Mouse (Mus musculus): ENCODE results near the gene Crkl. TPM values are rescaled to one million over a fixed set of nuclear protein-coding genes. Genes with fewer than 3 reads are reported as not detected.
"Not testable (repeated sequence)": the region's sequence is repeated elsewhere in the genome, so short reads cannot be mapped to it uniquely, and the experiment has no call there.

Gene Crkl
- polyA plus RNA-seq, 1 experiment = 14.8 TPM

DNA sequence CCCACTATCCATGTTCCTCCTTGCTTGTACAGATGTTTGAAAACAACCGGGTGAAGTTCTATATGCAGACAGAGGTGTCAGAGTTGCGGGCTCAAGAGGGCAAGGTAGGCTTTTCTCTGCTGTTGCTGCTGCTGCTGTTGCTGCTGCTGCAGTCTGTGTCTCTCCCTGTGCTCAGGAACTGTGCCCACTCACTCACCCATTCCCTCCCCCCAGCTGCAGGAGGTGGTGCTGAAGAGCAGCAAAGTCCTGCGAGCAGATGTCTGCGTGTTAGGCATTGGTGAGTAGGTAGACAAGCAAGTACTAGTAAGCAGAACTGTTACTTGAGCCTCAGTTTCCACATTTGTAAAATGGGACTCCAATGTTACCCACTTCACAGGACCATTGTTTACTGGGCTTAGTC is 50.9 kb downstream of the Crkl start:
- Histone ChIP-seq H3K4me3 (no peak overlapping the region), H3K79me2 (ENCODE audit: control insufficient read depth, insufficient read depth) (no peaks in the 10 kb centered on the region), H3K4me2 (ENCODE audit: low read depth) (no peak overlapping the region), H3ac (ENCODE audit: control insufficient read depth, insufficient read length) (no peak overlapping the region), H3K27me3 (ENCODE audit: control insufficient read depth, insufficient read depth, insufficient read length) (peaks cover 64% of the 10 kb centered on the region), H3K36me3 (ENCODE audit: control insufficient read depth, insufficient read depth) (no peaks in the 10 kb centered on the region)
- TF ChIP-seq POLR2AphosphoS2 (IDR thresholded peaks at IDR 0.05; ENCODE audit: insufficient read length, low read depth) (no peak), MYOD1 (IDR thresholded peaks at IDR 0.05; ENCODE audit: control insufficient read depth in 1 of 3, insufficient read length in 2 of 3, low read depth in 2 of 3) (no peak), TCF3 (IDR thresholded peaks at IDR 0.05; ENCODE audit: insufficient read length, low read depth) (no peak), REST (IDR thresholded peaks at IDR 0.05; ENCODE audit: insufficient read depth, insufficient read length) (no peak), E2F4 (IDR thresholded peaks at IDR 0.05; ENCODE audit: insufficient read depth) (no peak), TCF12 (IDR thresholded peaks at IDR 0.05; ENCODE audit: insufficient read depth, poor library complexity, severe bottlenecking) (no peak), MAX (IDR thresholded peaks at IDR 0.05; ENCODE audit: low read depth) (no peak), MYOG (IDR thresholded peaks at IDR 0.05; ENCODE audit: control insufficient read depth in 1 of 3, insufficient read depth in 1 of 3, insufficient read length in 2 of 3, low read depth in 2 of 3) (no peak), USF1 (IDR thresholded peaks at IDR 0.05; ENCODE audit: low read depth) (no peak), SRF (IDR thresholded peaks at IDR 0.05; ENCODE audit: control insufficient read depth, insufficient read length, low read depth) (no peak), POLR2A (IDR thresholded peaks at IDR 0.05; ENCODE audit: insufficient read length, low read depth) (no peak), CEBPB (IDR thresholded peaks at IDR 0.05; ENCODE audit: insufficient read depth, poor library complexity, severe bottlenecking) (no peak)

DNA sequence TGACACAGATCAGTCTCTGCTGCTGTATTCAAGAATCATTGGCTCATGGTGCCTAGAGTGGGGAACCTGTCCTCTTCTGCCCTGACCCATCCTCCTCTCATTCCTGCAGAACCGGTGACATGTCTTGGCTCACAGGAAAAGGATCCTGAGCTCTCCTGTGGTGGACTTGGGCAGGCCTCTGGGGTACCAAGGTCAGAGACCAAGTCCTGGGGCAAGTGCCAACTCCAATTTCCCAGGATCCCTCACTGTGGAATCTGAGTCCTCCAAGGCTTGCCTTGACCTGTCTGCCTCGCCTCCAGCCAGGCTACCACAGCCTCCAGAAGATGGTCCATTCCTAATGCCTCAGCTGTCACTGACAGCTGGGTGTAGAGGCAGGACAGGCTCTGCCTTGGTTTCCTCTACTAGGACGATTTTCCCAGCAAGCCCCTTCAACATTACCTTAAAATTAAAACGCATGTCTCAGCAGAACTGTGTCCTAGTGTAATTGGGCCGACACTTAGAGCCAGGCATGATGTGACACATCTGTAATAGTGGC is 55.3 kb downstream of the Crkl start:
- Histone ChIP-seq H3K36me3 (ENCODE audit: control insufficient read depth, insufficient read depth) (peaks cover 5% of the 10 kb centered on the region), H3K4me2 (ENCODE audit: low read depth) (no peak overlapping the region), H3K4me3 (no peak overlapping the region), H3ac (ENCODE audit: control insufficient read depth, insufficient read length) (no peak overlapping the region), H3K27me3 (ENCODE audit: control insufficient read depth, insufficient read depth, insufficient read length) (peaks cover 37% of the 10 kb centered on the region), H3K79me2 (ENCODE audit: control insufficient read depth, insufficient read depth) (peaks cover 20% of the 10 kb centered on the region)
- TF ChIP-seq POLR2AphosphoS2 (IDR thresholded peaks at IDR 0.05; ENCODE audit: insufficient read length, low read depth) = no peak
- TF ChIP-seq TCF12 (IDR thresholded peaks at IDR 0.05; ENCODE audit: insufficient read depth, poor library complexity, severe bottlenecking) = no peak
- no peak for TF ChIP-seq USF1 (IDR thresholded peaks at IDR 0.05; ENCODE audit: low read depth)
- TF ChIP-seq TCF3 (IDR thresholded peaks at IDR 0.05; ENCODE audit: insufficient read length, low read depth) = peak; percentile 41
- no peak for TF ChIP-seq POLR2A (IDR thresholded peaks at IDR 0.05; ENCODE audit: insufficient read length, low read depth)
- TF ChIP-seq CEBPB (IDR thresholded peaks at IDR 0.05; ENCODE audit: insufficient read depth, poor library complexity, severe bottlenecking) = no peak
- TF ChIP-seq REST (IDR thresholded peaks at IDR 0.05; ENCODE audit: insufficient read depth, insufficient read length) = no peak
- TF ChIP-seq SRF (IDR thresholded peaks at IDR 0.05; ENCODE audit: control insufficient read depth, insufficient read length, low read depth) = no peak
- no peak for TF ChIP-seq E2F4 (IDR thresholded peaks at IDR 0.05; ENCODE audit: insufficient read depth)
- peak in 2 of 3 experiments; percentile 73 to 74 for TF ChIP-seq MYOD1 (IDR thresholded peaks at IDR 0.05; ENCODE audit: control insufficient read depth in 1 of 3, insufficient read length in 2 of 3, low read depth in 2 of 3)
- no peak for TF ChIP-seq MAX (IDR thresholded peaks at IDR 0.05; ENCODE audit: low read depth)
- peak in 2 of 3 experiments; percentile 71 to 83 for TF ChIP-seq MYOG (IDR thresholded peaks at IDR 0.05; ENCODE audit: control insufficient read depth in 1 of 3, insufficient read depth in 1 of 3, insufficient read length in 2 of 3, low read depth in 2 of 3)

DNA sequence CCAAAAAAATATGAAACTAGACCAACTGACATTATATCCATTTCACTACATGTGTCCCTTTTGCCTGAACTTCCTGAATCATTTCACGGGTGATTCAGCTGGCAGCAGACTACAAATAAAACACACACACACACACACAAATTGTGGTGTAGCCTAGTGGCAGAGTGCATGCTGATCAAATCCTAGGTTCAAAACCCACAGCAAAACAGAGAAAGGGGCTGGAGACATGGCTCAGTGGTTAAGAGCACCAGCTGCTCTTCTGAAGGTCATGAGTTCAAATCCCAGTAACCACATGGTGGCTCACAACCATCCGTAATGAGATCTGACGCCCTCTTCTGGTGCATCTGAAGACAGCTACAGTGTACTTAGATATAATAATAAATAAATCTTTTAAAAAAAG is 56.2 kb downstream of the Crkl start:
- H3ac ChIP-seq (ENCODE audit: control insufficient read depth, insufficient read length) = peak overlapping the region; percentile 26
- not testable (repeated sequence) for H3K36me3 ChIP-seq (ENCODE audit: control insufficient read depth, insufficient read depth)
- peak overlapping the region; percentile 63 for H3K4me2 ChIP-seq (ENCODE audit: low read depth)
- peaks cover 20% of the 10 kb centered on the region for H3K79me2 ChIP-seq (ENCODE audit: control insufficient read depth, insufficient read depth)
- H3K4me3 ChIP-seq = peak overlapping the region; percentile 78
- H3K27me3 ChIP-seq (ENCODE audit: control insufficient read depth, insufficient read depth, insufficient read length) = peaks cover 27% of the 10 kb centered on the region

DNA sequence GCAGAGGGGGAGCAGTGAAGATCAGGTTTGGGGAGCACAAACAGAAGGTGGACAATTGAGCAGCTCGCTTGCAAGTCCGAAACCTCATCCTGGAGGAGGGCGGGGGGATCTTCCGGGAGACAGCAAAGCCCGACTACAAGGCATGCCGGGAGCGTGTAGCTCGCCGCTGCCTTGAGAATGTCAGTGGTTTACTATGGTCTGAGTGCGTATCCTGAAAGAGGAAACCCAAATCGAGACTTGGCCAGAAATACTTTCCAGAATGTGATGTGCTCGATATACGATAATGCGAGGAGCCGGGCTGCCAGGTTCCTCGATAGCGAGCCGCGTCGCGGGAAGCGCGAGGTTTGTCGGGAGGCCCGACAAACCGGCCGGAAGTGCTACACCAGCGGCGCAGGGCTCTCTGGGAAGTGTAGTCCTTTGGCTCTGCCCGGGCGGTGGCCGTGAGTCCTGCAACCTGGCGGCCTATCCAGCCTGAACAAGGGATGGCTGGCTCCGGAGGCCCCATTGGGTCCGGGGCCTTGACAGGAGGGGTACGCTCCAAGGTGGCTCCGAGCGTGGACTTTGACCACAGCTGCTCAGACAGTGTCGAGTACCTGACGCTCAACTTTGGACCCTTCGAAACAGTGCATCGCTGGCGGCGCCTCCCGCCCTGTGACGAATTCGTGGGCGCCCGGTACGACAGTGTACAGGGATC is 56.9 kb downstream of the Crkl start, which contains the start of gene Lztr1:
Gene Lztr1 (plus strand): TSS at position 143 of the 694 bp plus-strand sequence.
- Histone ChIP-seq H3K4me3 (peak within 1 kb of the TSS; percentile 78), H3K36me3 (ENCODE audit: control insufficient read depth, insufficient read depth) (peaks cover 14% of the 10 kb centered on the region), H3ac (ENCODE audit: control insufficient read depth, insufficient read length) (peak within 1 kb of the TSS; percentile 26), H3K79me2 (ENCODE audit: control insufficient read depth, insufficient read depth) (peaks cover 20% of the 10 kb centered on the region), H3K27me3 (ENCODE audit: control insufficient read depth, insufficient read depth, insufficient read length) (peaks cover 21% of the 10 kb centered on the region), H3K4me2 (ENCODE audit: low read depth) (peak within 1 kb of the TSS; percentile 87)
- TF ChIP-seq POLR2A (IDR thresholded peaks at IDR 0.05; ENCODE audit: insufficient read length, low read depth) (peak; percentile 61), CEBPB (IDR thresholded peaks at IDR 0.05; ENCODE audit: insufficient read depth, poor library complexity, severe bottlenecking) (no peak), E2F4 (IDR thresholded peaks at IDR 0.05; ENCODE audit: insufficient read depth) (peak; percentile 68), POLR2AphosphoS2 (IDR thresholded peaks at IDR 0.05; ENCODE audit: insufficient read length, low read depth) (peak; percentile 46), MYOD1 (IDR thresholded peaks at IDR 0.05; ENCODE audit: control insufficient read depth in 1 of 3, insufficient read length in 2 of 3, low read depth in 2 of 3) (no peak), SRF (IDR thresholded peaks at IDR 0.05; ENCODE audit: control insufficient read depth, insufficient read length, low read depth) (no peak), MYOG (IDR thresholded peaks at IDR 0.05; ENCODE audit: control insufficient read depth in 1 of 3, insufficient read depth in 1 of 3, insufficient read length in 2 of 3, low read depth in 2 of 3) (peak in 1 of 3 experiments; percentile 33)

DNA sequence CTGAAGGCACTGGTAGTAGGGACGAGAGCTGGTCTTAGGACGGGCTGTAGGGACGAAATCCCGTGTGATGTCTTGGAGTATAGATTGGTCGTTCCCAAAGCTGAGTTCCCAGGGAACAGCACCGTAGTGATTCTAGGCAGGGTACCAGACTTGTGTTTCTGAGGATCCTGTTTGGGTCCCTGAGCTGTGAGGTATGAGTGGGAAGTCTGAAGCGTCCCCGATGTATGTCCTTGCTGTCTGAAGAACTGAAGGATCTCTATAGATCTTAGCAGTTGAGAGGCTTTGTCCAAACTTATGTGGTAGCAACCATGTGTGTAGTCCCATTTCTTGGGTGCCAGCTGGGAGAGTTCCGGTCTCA is 57.4 kb downstream of the Crkl start:
- no peak for TF ChIP-seq POLR2AphosphoS2 (IDR thresholded peaks at IDR 0.05; ENCODE audit: insufficient read length, low read depth)
- no peak for TF ChIP-seq TCF12 (IDR thresholded peaks at IDR 0.05; ENCODE audit: insufficient read depth, poor library complexity, severe bottlenecking)
- no peak for TF ChIP-seq SRF (IDR thresholded peaks at IDR 0.05; ENCODE audit: control insufficient read depth, insufficient read length, low read depth)
- no peak for TF ChIP-seq POLR2A (IDR thresholded peaks at IDR 0.05; ENCODE audit: insufficient read length, low read depth)
- TF ChIP-seq E2F4 (IDR thresholded peaks at IDR 0.05; ENCODE audit: insufficient read depth) = no peak
- TF ChIP-seq MYOD1 (IDR thresholded peaks at IDR 0.05; ENCODE audit: control insufficient read depth in 1 of 3, insufficient read length in 2 of 3, low read depth in 2 of 3) = no peak
- TF ChIP-seq REST (IDR thresholded peaks at IDR 0.05; ENCODE audit: insufficient read depth, insufficient read length) = no peak
- TF ChIP-seq CEBPB (IDR thresholded peaks at IDR 0.05; ENCODE audit: insufficient read depth, poor library complexity, severe bottlenecking) = no peak
- no peak for TF ChIP-seq USF1 (IDR thresholded peaks at IDR 0.05; ENCODE audit: low read depth)
- no peak for TF ChIP-seq TCF3 (IDR thresholded peaks at IDR 0.05; ENCODE audit: insufficient read length, low read depth)
- TF ChIP-seq MAX (IDR thresholded peaks at IDR 0.05; ENCODE audit: low read depth) = no peak
- TF ChIP-seq MYOG (IDR thresholded peaks at IDR 0.05; ENCODE audit: control insufficient read depth in 1 of 3, insufficient read depth in 1 of 3, insufficient read length in 2 of 3, low read depth in 2 of 3) = no peak

More for the DNA sequence above, 57.4 kb downstream of the Crkl start:
- peak overlapping the region; percentile 78 for H3K4me3 ChIP-seq
- peaks cover 19% of the 10 kb centered on the region for H3K36me3 ChIP-seq (ENCODE audit: control insufficient read depth, insufficient read depth)
- H3K27me3 ChIP-seq (ENCODE audit: control insufficient read depth, insufficient read depth, insufficient read length) = peaks cover 20% of the 10 kb centered on the region
- peak overlapping the region; percentile 87 for H3K4me2 ChIP-seq (ENCODE audit: low read depth)
- peak overlapping the region; percentile 26 for H3ac ChIP-seq (ENCODE audit: control insufficient read depth, insufficient read length)
- peaks cover 20% of the 10 kb centered on the region for H3K79me2 ChIP-seq (ENCODE audit: control insufficient read depth, insufficient read depth)

Measured in myocyte (in vitro differentiated cells).